Mouse (Mus musculus) bone marrow macrophage, adult 2 months (primary cell): Measurements from ENCODE around the gene Myo1d. TPM values are rescaled to one million over a fixed set of nuclear protein-coding genes. Genes with fewer than 3 reads are reported as not detected.

Source experiments
- H3K27ac ChIP-seq: 2 replicates; pipeline ENCODE4 v1.5.1; 2012; ENCODE audit warnings: low read depth, low read length; ENCODE audit not compliant: insufficient read depth
- H3K4me1 ChIP-seq: 2 replicates; pipeline ENCODE4 v1.6.1; 2012; ENCODE audit warnings: low read length; ENCODE audit not compliant: control insufficient read depth, insufficient read depth
- H3K4me3 ChIP-seq: 2 replicates; pipeline ENCODE4 v1.5.1; 2012; ENCODE audit warnings: mild to moderate bottlenecking, low read length, moderate library complexity; ENCODE audit not compliant: insufficient read depth
- CTCF ChIP-seq: IDR thresholded peaks from 2 replicates; pipeline ENCODE4 v1.5.1; 2012; ENCODE audit warnings: low read depth, mild to moderate bottlenecking, low read length, moderate library complexity
- POLR2A ChIP-seq: IDR thresholded peaks from 2 replicates; pipeline ENCODE4 v1.6.1; 2012; ENCODE audit warnings: mild to moderate bottlenecking, low read depth, low read length, borderline replicate concordance
- polyA plus RNA-seq: library from polyadenylated mRNA; stranded (reverse); fragments of >200 nt; gene quantifications from 2 replicates; pipeline ENCODE4 v1.2.4, GENCODE M21; 2012; ENCODE audit not compliant: missing spikeins, insufficient read depth, insufficient read length

Gene Myo1d
- polyA plus RNA-seq, 1 experiment: 0.75 TPM

DNA sequence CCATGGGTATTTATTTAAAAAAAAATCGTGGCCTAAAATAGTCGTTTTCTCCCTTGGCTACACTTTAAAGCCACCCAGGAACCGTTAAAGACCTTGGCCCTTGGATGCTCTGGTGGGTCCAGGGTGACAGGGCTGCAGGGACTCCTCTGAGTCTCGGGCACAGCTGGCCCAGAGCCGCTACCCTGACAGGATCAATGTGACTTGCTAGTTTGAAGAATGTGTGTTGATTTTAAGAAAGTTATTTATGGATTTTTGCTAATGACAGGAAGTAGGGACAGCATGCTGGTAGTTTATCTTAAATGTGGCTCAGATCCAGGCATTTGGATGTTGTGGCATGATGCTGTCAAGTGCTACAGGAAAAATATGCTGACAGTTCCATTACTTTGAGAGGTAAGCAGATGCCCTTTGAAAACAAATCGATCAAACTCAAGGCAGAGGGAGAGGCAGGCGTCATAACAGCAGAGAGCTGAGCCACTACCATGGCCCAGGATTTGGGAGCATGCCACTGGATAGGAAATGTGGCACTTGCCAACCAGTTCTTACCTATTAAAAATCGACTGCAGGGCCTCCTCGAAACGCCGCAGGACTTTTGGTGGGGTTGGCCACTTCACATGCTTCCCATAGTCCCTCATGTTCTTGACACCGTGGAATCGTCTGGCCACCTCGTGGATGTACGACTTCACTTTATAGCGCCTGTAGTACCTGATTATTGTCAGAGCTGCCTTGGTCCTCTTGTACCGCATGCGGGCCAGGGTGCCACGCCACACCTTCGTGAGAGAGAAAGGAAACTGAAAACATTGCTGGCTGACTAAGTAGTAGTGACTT lies 178.6 kb downstream of the Myo1d start:
- Histone ChIP-seq H3K4me1 (peaks cover 4% of the 10 kb centered on the region), H3K4me3 (no peak overlapping the region), H3K27ac (no peak overlapping the region)
- TF ChIP-seq POLR2A (no peak), CTCF (no peak)

DNA sequence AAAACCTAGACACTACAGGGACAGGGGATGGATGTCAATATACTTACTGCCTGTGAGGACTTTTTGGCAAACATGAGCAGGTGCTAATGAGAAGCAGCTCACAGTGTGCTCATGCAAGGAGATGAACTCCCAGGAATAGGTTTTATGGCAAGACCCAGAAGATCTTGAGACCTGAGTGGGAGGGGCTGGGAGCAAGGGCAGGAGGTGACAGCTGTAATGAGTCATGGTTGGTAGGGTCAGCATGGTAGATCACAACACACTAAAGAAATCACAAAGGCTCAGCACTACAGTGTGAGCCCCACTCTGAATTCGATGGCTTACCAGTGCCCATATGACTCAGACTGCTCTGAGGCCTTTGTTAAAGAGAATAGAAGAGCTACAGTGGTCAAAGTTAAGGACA lies 184.3 kb downstream of the Myo1d start:
- no peak overlapping the region for H3K4me3 ChIP-seq
- TF ChIP-seq CTCF: no peak
- TF ChIP-seq POLR2A: no peak
- no peak overlapping the region for H3K27ac ChIP-seq

GRCm38 (mm10) chr11:80589387-80589786 lies 190.4 kb downstream of the Myo1d start:
- Histone ChIP-seq H3K4me1 (no peaks in the 10 kb centered on the region), H3K4me3 (no peak overlapping the region), H3K27ac (no peak overlapping the region)
- TF ChIP-seq POLR2A (no peak), CTCF (no peak)

More for the DNA sequence above, 184.3 kb downstream of the Myo1d start:
- no peaks in the 10 kb centered on the region for H3K4me1 ChIP-seq

- Histone ChIP-seq H3K4me3 (no peak overlapping the region), H3K27ac (no peak overlapping the region), H3K4me1 (no peaks in the 10 kb centered on the region)
- no peak for TF ChIP-seq POLR2A
- no peak for TF ChIP-seq CTCF
Observed at GRCm38 (mm10) chr11:80585761-80586160, 194.1 kb downstream of the Myo1d start.

- H3K4me3 ChIP-seq: no peak overlapping the region
- H3K4me1 ChIP-seq: no peaks in the 10 kb centered on the region
- no peak overlapping the region for H3K27ac ChIP-seq
- TF ChIP-seq POLR2A: no peak
- no peak for TF ChIP-seq CTCF
Observed at GRCm38 (mm10) chr11:80585211-80585610, 194.6 kb downstream of the Myo1d start.

DNA sequence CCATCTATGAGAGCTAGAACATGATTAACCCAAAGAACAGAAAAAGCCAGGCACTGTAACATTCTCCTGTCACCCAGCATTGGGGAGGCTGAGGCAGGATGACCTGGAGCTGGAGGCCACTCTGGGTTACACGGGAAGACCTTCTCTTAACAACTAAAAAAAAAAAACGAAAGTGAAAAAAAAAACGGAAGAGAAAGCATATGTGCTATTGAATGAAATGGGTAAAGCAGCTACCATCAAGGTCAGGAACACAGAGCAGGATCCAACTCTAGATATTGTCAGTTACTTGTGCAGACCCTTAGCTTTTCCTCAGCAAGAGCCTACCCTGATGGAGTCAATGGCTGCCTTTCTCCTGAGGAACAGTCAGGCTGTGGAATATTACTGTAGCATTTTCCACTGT lies 199.3 kb downstream of the Myo1d start:
- Histone ChIP-seq H3K4me1 (no peaks in the 10 kb centered on the region), H3K4me3 (no peak overlapping the region), H3K27ac (no peak overlapping the region)
- TF ChIP-seq POLR2A (no peak), CTCF (no peak)

DNA sequence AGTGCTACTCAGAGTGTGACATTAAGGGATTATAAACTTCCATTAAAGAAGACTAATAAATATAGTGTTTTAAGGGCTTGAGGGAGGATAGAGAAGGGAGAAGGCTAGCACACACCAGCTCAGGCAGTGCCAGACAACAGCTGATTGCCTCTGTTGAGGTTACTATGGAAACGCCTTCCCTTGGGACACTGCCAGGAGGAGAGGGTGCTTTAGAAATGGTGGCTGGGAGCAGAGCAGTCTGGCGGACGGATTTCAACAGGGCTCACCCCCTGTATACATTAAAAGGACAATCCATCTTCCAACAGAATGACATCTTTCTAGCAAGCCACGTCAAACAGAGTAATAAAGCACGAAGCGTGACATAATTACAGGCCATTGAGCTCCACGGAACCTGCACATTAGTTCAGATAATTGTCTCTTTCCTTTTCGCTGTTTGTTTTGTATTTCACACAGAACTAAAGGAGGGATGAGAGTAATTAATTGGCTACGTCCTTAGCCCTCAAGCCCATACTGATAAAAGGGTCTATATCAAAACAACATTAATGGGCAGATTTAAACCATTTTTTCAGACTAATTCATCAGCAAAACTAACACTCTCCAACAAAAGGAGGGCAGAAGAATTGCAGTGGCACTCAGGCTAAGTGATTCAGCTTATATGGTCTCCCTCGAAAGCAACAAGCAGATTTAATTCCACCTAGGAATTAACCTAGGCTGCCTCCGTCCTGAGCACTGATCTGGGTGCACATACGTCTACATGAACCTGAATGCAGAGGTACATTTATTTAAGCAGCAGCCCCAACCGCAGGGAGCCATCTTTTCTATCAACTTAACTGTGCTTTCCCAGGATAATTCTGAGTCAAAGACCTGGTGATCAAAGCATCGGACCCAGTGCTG lies 201.8 kb downstream of the Myo1d start:
- TF ChIP-seq CTCF (no peak), POLR2A (no peak)

DNA sequence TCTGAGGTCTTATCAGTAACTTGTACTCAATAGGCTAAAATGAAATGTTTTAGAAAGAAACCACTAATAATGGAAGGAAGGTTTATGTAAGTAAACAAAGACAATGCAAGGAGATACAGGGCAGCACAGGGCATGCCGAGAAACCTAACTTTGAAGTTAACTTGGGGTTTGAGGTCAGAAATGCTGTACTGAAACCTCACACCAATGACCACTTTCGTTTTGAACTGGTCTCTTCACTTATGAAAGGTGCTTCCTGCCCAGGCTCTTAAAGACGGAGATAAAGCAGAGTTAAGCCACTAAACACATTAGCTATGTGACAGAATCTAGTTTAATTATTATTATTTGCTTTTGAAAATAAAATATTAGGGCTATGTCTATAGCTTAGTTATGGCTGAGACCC lies 204.0 kb downstream of the Myo1d start:
- TF ChIP-seq POLR2A: no peak
- no peak for TF ChIP-seq CTCF

More for the DNA sequence above, 201.8 kb downstream of the Myo1d start:
- Histone ChIP-seq H3K27ac (no peak overlapping the region), H3K4me3 (no peak overlapping the region), H3K4me1 (no peaks in the 10 kb centered on the region)

GRCm38 (mm10) chr11:80566286-80566685 lies 213.5 kb downstream of the Myo1d start:
- no peak overlapping the region for H3K4me3 ChIP-seq
- H3K4me1 ChIP-seq: no peaks in the 10 kb centered on the region
- no peak overlapping the region for H3K27ac ChIP-seq
- no peak for TF ChIP-seq POLR2A

More for the DNA sequence above, 204.0 kb downstream of the Myo1d start:
- no peaks in the 10 kb centered on the region for H3K4me1 ChIP-seq
- H3K27ac ChIP-seq: no peak overlapping the region
- no peak overlapping the region for H3K4me3 ChIP-seq
